Mouse (Mus musculus) neural tube, embryonic 10.5 days (tissue): ENCODE measurements around the gene Evc2.

Experiments
- DNase-seq: peaks from one replicate; pipeline ENCODE4 v3.0.0-alpha.2; 2017; ENCODE audit warnings: low spot score; ENCODE audit errors: extremely low spot score

Evc2 gene

DNA sequence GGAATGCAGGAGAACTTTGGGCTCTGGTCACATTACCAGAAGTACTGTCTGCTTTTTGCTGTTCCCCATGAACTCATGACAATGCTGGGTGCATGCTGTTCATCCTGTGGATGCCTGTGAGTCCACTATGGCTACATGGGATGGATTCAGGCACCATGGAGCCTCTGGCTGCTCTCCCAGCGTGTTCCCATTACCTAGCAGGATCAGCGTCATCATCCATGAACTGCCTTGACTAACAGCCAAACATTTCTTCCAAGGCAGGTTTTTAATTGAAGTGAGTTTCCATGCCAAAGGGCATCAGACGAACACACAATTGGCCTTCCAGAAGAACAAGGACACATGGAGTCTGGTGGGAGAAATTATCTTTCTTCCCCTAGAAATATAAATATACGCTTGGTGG, 133.3 kb downstream of the Evc2 start:
- no peak for DNase-seq

GRCm38 (mm10) chr5:37472025-37472608, 133.8 kb downstream of the Evc2 start:
- no peak for DNase-seq
